Mouse (Mus musculus): ENCODE results near the gene Sorcs2.

Gene Sorcs2

GRCm38 (mm10) chr5:36188310-36188709, 209.6 kb downstream of the Sorcs2 start:
- in situ Hi-C loops (cut with MboI, MseI) = no loop called here

- in situ Hi-C loops (cut with MboI, MseI) = no loop called here
Measured at GRCm38 (mm10) chr5:36186294-36187053, 211.5 kb downstream of the Sorcs2 start.

GRCm38 (mm10) chr5:36182326-36182725, 215.6 kb downstream of the Sorcs2 start:
- in situ Hi-C loops (cut with MboI, MseI) = no loop called here

- in situ Hi-C loops (cut with MboI, MseI) = no loop called here
Measured at GRCm38 (mm10) chr5:36179708-36180107, 218.2 kb downstream of the Sorcs2 start.

GRCm38 (mm10) chr5:36178785-36179184, 219.2 kb downstream of the Sorcs2 start:
- in situ Hi-C loops (cut with MboI, MseI) = no loop called here

- in situ Hi-C loops (cut with MboI, MseI) = no loop called here
Measured at GRCm38 (mm10) chr5:36178215-36178614, 219.7 kb downstream of the Sorcs2 start.

- in situ Hi-C loops (cut with MboI, MseI) = no loop called here
Measured at GRCm38 (mm10) chr5:36176873-36177272, 221.1 kb downstream of the Sorcs2 start.

GRCm38 (mm10) chr5:36176409-36176808, 221.5 kb downstream of the Sorcs2 start:
- in situ Hi-C loops (cut with MboI, MseI) = no loop called here

GRCm38 (mm10) chr5:36174569-36175115, 223.3 kb downstream of the Sorcs2 start:
- in situ Hi-C loops (cut with MboI, MseI) = no loop called here

GRCm38 (mm10) chr5:36168963-36169650, 228.8 kb downstream of the Sorcs2 start:
- in situ Hi-C loops (cut with MboI, MseI) = no loop called here

GRCm38 (mm10) chr5:36166346-36167013, 231.5 kb downstream of the Sorcs2 start:
- in situ Hi-C loops (cut with MboI, MseI) = no loop called here

GRCm38 (mm10) chr5:36165424-36166302, 232.3 kb downstream of the Sorcs2 start:
- in situ Hi-C loops (cut with MboI, MseI) = no loop called here

- in situ Hi-C loops (cut with MboI, MseI) = no loop called here
Measured at GRCm38 (mm10) chr5:36154879-36155485, 243.0 kb downstream of the Sorcs2 start.

GRCm38 (mm10) chr5:36153261-36153660, 244.7 kb downstream of the Sorcs2 start:
- in situ Hi-C loops (cut with MboI, MseI) = no loop called here

- in situ Hi-C loops (cut with MboI, MseI) = no loop called here
Measured at GRCm38 (mm10) chr5:36151086-36151485, 246.9 kb downstream of the Sorcs2 start.

GRCm38 (mm10) chr5:36149098-36149497, 248.8 kb downstream of the Sorcs2 start:
- in situ Hi-C loops (cut with MboI, MseI) = no loop called here

- in situ Hi-C loops (cut with MboI, MseI) = no loop called here
Measured at GRCm38 (mm10) chr5:36146589-36146988, 251.3 kb downstream of the Sorcs2 start.

- in situ Hi-C loops (cut with MboI, MseI) = no loop called here
Measured at GRCm38 (mm10) chr5:36144560-36144959, 253.4 kb downstream of the Sorcs2 start.

- in situ Hi-C loops (cut with MboI, MseI) = no loop called here
Measured at GRCm38 (mm10) chr5:36141676-36142255, 256.2 kb downstream of the Sorcs2 start.

- in situ Hi-C loops (cut with MboI, MseI) = no loop called here
Measured at GRCm38 (mm10) chr5:36141112-36141511, 256.8 kb downstream of the Sorcs2 start.
